Mouse (Mus musculus): ENCODE results near the gene Pwwp2b. TPM values are rescaled to one million over a fixed set of nuclear protein-coding genes. Genes with fewer than 3 reads are reported as not detected.
A peak's percentile ranks its signal among the peaks of the same experiment; 100 is the strongest.

Pwwp2b gene
- polyA plus RNA-seq, 1 experiment from 2014 or later: 1.6 TPM

- Histone ChIP-seq H3K36me3 (replicated peaks) (no peaks in the 10 kb centered on the region), H3K4me2 (no peak overlapping the region), H3K4me1 (replicated peaks) (peaks cover 15% of the 10 kb centered on the region), H3K27me3 (no peaks in the 10 kb centered on the region), H3K4me3 (replicated peaks) (no peak overlapping the region), H3K9ac (no peak overlapping the region), H3K27ac (replicated peaks) (no peak overlapping the region), H3K9me3 (replicated peaks) (no peaks in the 10 kb centered on the region)
- no peak for ATAC-seq (ENCODE audit: insufficient read depth)
- 58% methylated on average over 3 of the region's 3 CpGs for WGBS (ENCODE audit: insufficient replicate concordance)
Observed at GRCm38 (mm10) chr7:139282037-139282436, 33.8 kb downstream of the Pwwp2b start.

GRCm38 (mm10) chr7:139285295-139285943 lies 37.1 kb downstream of the Pwwp2b start:
- Histone ChIP-seq H3K27me3 (no peaks in the 10 kb centered on the region), H3K36me3 (replicated peaks) (no peaks in the 10 kb centered on the region), H3K9ac (no peak overlapping the region), H3K9me3 (replicated peaks) (no peaks in the 10 kb centered on the region), H3K4me2 (no peak overlapping the region), H3K27ac (replicated peaks) (no peak overlapping the region), H3K4me1 (replicated peaks) (peaks cover 10% of the 10 kb centered on the region), H3K4me3 (replicated peaks) (no peak overlapping the region)
- 67% methylated on average over 16 of the region's 16 CpGs for WGBS (ENCODE audit: insufficient replicate concordance)
- no peak for ATAC-seq (ENCODE audit: insufficient read depth)

GRCm38 (mm10) chr7:139288540-139288939 lies 40.3 kb downstream of the Pwwp2b start:
- ATAC-seq (ENCODE audit: insufficient read depth): no peak
- WGBS (ENCODE audit: insufficient replicate concordance): 60% methylated on average over 7 of the region's 7 CpGs
- no peaks in the 10 kb centered on the region for H3K36me3 ChIP-seq (replicated peaks)

GRCm38 (mm10) chr7:139293350-139293749 lies 45.1 kb downstream of the Pwwp2b start:
- H3K4me1 ChIP-seq (replicated peaks): peaks cover 5% of the 10 kb centered on the region; the same call in 1 of the 2 replicates
- ATAC-seq (ENCODE audit: insufficient read depth): no peak
- no peaks in the 10 kb centered on the region for H3K9me3 ChIP-seq (replicated peaks)
- H3K27ac ChIP-seq (replicated peaks): no peak overlapping the region
- H3K36me3 ChIP-seq (replicated peaks): no peaks in the 10 kb centered on the region
- no peak overlapping the region for H3K4me3 ChIP-seq (replicated peaks)
- H3K4me2 ChIP-seq: no peak overlapping the region
- no peak overlapping the region for H3K9ac ChIP-seq
- 41% methylated on average over 4 of the region's 4 CpGs for WGBS (ENCODE audit: insufficient replicate concordance)
- no peaks in the 10 kb centered on the region for H3K27me3 ChIP-seq

More at GRCm38 (mm10) chr7:139288540-139288939, 40.3 kb downstream of the Pwwp2b start:
- H3K27me3 ChIP-seq: no peaks in the 10 kb centered on the region
- H3K9me3 ChIP-seq (replicated peaks): no peaks in the 10 kb centered on the region
- H3K4me1 ChIP-seq (replicated peaks): no peaks in the 10 kb centered on the region
- H3K4me2 ChIP-seq: no peak overlapping the region
- H3K4me3 ChIP-seq (replicated peaks): no peak overlapping the region
- no peak overlapping the region for H3K27ac ChIP-seq (replicated peaks)
- H3K9ac ChIP-seq: no peak overlapping the region

- no peak for ATAC-seq (ENCODE audit: insufficient read depth)
- Histone ChIP-seq H3K4me1 (replicated peaks) (peaks cover 5% of the 10 kb centered on the region; the same call in 1 of the 2 replicates), H3K27ac (replicated peaks) (no peak overlapping the region), H3K4me3 (replicated peaks) (no peak overlapping the region), H3K4me2 (no peak overlapping the region), H3K36me3 (replicated peaks) (no peaks in the 10 kb centered on the region), H3K9me3 (replicated peaks) (no peaks in the 10 kb centered on the region), H3K9ac (no peak overlapping the region), H3K27me3 (no peaks in the 10 kb centered on the region)
- 67% methylated on average over 5 of the region's 5 CpGs for WGBS (ENCODE audit: insufficient replicate concordance)
Observed at GRCm38 (mm10) chr7:139294076-139294475, 45.8 kb downstream of the Pwwp2b start.

GRCm38 (mm10) chr7:139295653-139296052 lies 47.4 kb downstream of the Pwwp2b start:
- Histone ChIP-seq H3K9ac (no peak overlapping the region), H3K27me3 (no peaks in the 10 kb centered on the region), H3K36me3 (replicated peaks) (no peaks in the 10 kb centered on the region), H3K27ac (replicated peaks) (peak overlapping the region; percentile 24; the same call in 1 of the 2 replicates), H3K4me2 (no peak overlapping the region), H3K9me3 (replicated peaks) (no peaks in the 10 kb centered on the region), H3K4me3 (replicated peaks) (no peak overlapping the region), H3K4me1 (replicated peaks) (peaks cover 5% of the 10 kb centered on the region; the same call in 1 of the 2 replicates)
- WGBS (ENCODE audit: insufficient replicate concordance): 21% methylated on average over 1 of the region's 1 CpGs
- peak; percentile 50 for ATAC-seq (ENCODE audit: insufficient read depth)

- Histone ChIP-seq H3K27me3 (no peaks in the 10 kb centered on the region), H3K36me3 (replicated peaks) (no peaks in the 10 kb centered on the region), H3K9me3 (replicated peaks) (no peaks in the 10 kb centered on the region), H3K4me3 (replicated peaks) (no peak overlapping the region), H3K4me2 (no peak overlapping the region), H3K27ac (replicated peaks) (0 out of 2 replicates have a peak overlapping the region, but pooled peaks have one; percentile 24), H3K4me1 (replicated peaks) (peaks cover 5% of the 10 kb centered on the region; the same call in 1 of the 2 replicates), H3K9ac (no peak overlapping the region)
- ATAC-seq (ENCODE audit: insufficient read depth): no peak
- WGBS (ENCODE audit: insufficient replicate concordance): 43% methylated on average over 10 of the region's 10 CpGs
Observed at GRCm38 (mm10) chr7:139296552-139297100, 48.3 kb downstream of the Pwwp2b start.

GRCm38 (mm10) chr7:139298446-139298845 lies 50.2 kb downstream of the Pwwp2b start:
- WGBS (ENCODE audit: insufficient replicate concordance): 38% methylated on average over 4 of the region's 4 CpGs
- no peaks in the 10 kb centered on the region for H3K36me3 ChIP-seq (replicated peaks)
- H3K27me3 ChIP-seq: no peaks in the 10 kb centered on the region

GRCm38 (mm10) chr7:139299424-139299823 lies 51.1 kb downstream of the Pwwp2b start:
- Histone ChIP-seq H3K9ac (no peak overlapping the region), H3K4me3 (replicated peaks) (no peak overlapping the region), H3K36me3 (replicated peaks) (no peaks in the 10 kb centered on the region), H3K27me3 (no peaks in the 10 kb centered on the region), H3K27ac (replicated peaks) (no peak overlapping the region), H3K4me2 (no peak overlapping the region), H3K4me1 (replicated peaks) (peaks cover 5% of the 10 kb centered on the region; the same call in 1 of the 2 replicates), H3K9me3 (replicated peaks) (no peaks in the 10 kb centered on the region)
- 28% methylated on average over 8 of the region's 8 CpGs for WGBS (ENCODE audit: insufficient replicate concordance)
- no peak for ATAC-seq (ENCODE audit: insufficient read depth)

More at GRCm38 (mm10) chr7:139298446-139298845, 50.2 kb downstream of the Pwwp2b start:
- Histone ChIP-seq H3K4me2 (no peak overlapping the region), H3K27ac (replicated peaks) (no peak overlapping the region), H3K9me3 (replicated peaks) (no peaks in the 10 kb centered on the region), H3K4me3 (replicated peaks) (no peak overlapping the region), H3K4me1 (replicated peaks) (peaks cover 5% of the 10 kb centered on the region; the same call in 1 of the 2 replicates), H3K9ac (no peak overlapping the region)
- no peak for ATAC-seq (ENCODE audit: insufficient read depth)

GRCm38 (mm10) chr7:139300423-139300822 lies 52.1 kb downstream of the Pwwp2b start:
- peaks cover 5% of the 10 kb centered on the region; the same call in 1 of the 2 replicates for H3K4me1 ChIP-seq (replicated peaks)
- no peaks in the 10 kb centered on the region for H3K27me3 ChIP-seq
- H3K4me2 ChIP-seq: no peak overlapping the region
- 43% methylated on average over 7 of the region's 7 CpGs for WGBS (ENCODE audit: insufficient replicate concordance)
- no peak overlapping the region for H3K9ac ChIP-seq
- ATAC-seq (ENCODE audit: insufficient read depth): no peak
- H3K36me3 ChIP-seq (replicated peaks): no peaks in the 10 kb centered on the region
- H3K9me3 ChIP-seq (replicated peaks): no peaks in the 10 kb centered on the region
- H3K27ac ChIP-seq (replicated peaks): no peak overlapping the region
- H3K4me3 ChIP-seq (replicated peaks): no peak overlapping the region

GRCm38 (mm10) chr7:139301505-139301904 lies 53.2 kb downstream of the Pwwp2b start:
- 29% methylated on average over 8 of the region's 8 CpGs for WGBS (ENCODE audit: insufficient replicate concordance)
- ATAC-seq (ENCODE audit: insufficient read depth): no peak
- no peaks in the 10 kb centered on the region for H3K27me3 ChIP-seq
- no peak overlapping the region for H3K27ac ChIP-seq (replicated peaks)
- no peaks in the 10 kb centered on the region for H3K9me3 ChIP-seq (replicated peaks)
- H3K36me3 ChIP-seq (replicated peaks): no peaks in the 10 kb centered on the region
- no peak overlapping the region for H3K4me2 ChIP-seq
- H3K4me3 ChIP-seq (replicated peaks): no peak overlapping the region
- H3K9ac ChIP-seq: no peak overlapping the region
- H3K4me1 ChIP-seq (replicated peaks): no peaks in the 10 kb centered on the region

All from liver, embryonic 15.5 days (tissue).